Mouse (Mus musculus) kidney, adult 11 months (tissue): ENCODE data around the gene Akap2.

ENCODE experiments used
- DNase-seq: peaks from one replicate; pipeline ENCODE4 v3.0.0; 2022

Akap2 gene

DNA sequence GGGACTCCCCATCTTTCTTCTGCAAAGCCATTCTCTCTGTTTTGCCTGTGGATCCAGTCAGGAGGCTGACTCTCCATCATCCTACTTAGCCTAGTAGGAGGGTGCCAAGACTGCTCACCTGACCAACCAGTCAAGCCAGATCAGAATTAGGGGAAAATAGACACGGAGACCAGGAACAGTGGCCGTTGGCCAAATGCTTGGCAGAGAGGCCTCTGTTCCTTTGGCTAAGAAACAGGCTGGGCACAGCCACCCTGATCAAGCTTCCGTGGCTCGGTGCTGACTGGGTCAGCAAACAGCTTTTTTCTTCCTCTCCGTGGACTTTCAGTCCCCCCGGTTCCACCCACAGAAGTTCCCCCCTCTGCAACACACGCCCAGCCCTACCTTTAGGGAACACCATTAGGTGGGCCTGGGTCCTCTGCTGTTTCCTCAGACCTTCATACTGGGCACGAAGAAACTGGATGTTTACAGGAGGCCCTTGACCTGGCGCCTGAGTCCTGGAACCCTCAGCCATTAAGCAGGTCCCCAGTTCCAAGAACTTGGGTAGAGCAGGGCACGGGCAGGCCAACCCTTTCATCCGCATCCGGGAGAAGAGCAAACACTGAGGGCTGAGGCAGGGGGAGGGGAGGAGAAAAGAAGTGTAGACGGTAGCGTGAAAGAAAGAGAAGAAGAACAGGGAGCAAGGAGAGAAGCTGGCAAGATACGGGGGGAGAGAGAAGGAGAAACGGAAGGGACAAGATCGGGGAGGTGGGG lies 197.9 kb downstream of the Akap2 start:
- peak; percentile 89 for DNase-seq

DNA sequence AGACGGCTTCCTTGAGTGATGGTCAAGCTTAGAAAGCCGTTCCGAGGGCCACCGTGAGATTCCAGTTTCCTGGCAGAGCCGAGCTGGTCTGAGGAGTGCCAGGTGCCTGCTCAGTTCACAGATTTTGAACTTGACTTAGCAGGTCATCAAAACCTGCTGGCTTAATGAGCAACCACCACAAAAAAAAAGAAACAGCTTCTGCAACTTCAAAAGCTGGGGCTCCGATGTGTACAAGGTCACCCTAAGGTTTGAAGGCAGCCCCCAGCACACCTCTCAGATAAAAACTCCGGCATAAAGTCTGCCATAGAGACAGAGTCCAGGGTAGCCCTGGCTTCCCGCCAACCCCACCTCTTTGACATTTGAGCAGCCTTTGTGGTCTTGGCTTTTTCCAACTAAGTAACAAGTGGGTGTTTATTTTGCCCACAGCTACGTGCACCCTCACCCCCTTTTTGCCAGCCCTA lies 198.8 kb downstream of the Akap2 start, which contains the start of gene D630039A03Rik:
D630039A03Rik (minus strand) TSS at position 97 of the 461 bp plus-strand sequence.
- peak; percentile 78 for DNase-seq

DNA sequence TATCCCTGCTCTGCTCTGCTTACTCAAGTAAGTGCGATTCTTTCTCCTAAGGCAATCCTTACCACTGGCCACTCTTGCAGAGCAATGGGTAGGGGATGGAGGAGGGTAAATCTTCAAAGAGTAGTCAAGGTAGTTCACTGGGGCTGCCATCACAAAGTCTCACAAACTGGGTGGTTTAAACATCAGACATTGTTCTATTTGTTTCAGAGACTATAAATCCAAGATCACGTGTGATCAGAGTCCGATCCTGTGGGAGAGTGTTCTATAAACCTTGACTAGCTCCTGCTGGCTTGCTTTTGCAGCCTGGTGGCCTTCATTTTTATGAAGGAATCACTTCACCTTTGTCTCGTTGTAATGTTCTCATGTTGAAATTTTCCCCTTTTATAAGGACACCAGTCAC lies 199.3 kb downstream of the Akap2 start:
- DNase-seq = no peak

DNA sequence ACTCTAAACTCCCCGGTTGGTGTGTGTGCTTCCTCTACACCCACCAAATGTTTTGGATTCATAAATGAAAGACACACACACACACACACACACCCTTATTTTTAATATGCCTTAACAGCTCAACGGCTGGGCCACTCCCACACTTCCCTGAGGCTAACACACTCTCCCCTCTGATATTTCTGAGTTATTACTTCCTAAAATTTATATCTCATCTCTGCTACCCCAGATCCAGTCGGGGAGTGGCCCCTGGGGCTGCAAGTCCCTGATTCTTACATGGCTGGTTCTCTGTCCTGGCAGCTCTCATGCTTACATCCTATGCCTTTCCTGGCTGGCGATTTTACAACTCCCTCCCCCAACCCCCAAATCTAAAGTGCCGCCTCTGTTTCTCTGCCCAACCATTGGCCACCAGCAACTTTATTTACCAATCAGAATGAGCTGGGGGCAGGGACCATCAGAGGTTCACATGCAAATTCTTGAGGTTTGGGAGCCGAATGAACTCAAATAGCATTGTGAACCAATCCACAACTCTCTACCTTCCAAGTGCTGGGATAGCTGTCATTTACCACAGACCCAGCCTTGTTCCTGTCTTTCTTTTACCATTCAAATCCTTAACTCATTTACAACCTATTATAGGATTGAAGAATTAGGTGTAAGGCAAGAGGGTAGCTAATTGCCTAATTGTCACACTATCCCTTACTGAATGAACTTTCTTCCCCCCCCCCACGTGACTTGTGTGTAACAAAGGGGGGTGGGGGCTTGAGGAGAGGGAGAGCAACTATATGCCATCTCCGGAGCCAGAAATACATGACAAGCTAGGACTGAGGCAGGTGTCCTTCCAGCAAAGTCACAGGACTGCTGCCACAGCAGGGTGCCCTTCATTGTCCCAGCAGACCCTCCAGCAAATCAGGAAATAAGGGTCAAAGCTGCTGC lies 202.3 kb downstream of the Akap2 start:
- DNase-seq = no peak

DNA sequence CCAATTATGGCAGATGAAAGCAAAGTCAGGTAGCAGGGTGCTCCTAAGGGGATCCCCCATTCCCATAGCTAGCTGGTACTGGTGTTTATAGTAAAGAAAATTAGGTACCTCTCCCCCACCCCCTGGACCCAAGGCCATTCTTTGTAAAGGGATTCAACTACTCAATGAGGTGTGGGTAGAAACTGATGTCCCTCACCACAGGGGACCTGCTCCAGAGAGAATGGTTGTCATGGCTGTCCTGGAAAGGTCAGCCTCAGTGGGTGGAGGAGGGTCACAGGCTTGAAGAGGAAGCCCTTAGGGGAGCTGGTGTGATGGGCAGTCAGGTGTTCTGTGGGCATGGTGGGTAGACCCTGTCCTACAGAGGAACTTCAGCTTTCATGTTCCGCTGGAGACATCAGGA lies 203.1 kb downstream of the Akap2 start:
- DNase-seq = no peak

DNA sequence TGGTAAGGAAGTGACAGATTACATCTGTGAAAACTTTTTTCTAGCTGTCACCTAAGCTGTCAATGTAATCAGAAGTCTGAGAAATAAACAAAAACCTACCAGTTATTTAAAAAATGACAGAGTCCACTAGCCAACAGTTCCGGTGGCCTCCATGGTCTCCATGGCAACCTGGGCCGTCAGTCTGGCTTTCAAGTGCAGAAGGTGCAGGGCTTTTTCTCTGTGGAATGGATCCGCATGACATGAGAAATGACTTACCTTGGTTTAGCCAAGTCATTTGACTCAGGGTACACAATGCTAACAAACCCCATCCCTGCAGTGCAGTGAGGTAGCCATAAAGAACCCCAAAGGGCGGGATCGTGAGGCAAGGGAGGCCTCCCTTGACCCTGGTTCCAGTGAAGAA lies 204.7 kb downstream of the Akap2 start:
- DNase-seq = no peak

DNA sequence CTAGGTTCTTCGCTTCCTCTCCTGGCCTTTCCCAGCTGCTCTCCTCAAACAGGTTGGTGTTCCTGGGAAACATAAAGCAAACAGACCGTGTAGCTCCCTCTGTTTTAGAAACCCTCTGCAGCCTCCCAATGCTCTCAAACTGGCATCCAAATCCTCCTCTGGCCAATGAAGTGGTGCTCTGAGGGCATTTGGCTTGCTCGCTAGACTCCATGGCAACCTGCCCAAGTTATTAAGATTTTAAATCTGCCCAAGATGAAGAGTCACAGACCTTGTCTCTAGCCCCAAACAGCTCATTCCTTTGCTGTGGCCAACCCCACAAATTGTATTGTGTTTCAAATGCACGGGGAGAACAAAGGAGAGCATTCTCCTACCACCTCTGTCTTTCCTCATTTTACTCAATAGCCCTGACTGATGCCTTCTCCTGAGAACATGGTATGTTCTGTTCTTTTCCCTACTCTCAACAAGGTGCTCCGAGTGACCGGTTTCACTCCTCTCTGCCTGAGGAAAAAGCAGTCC lies 207.2 kb downstream of the Akap2 start:
- no peak for DNase-seq

DNA sequence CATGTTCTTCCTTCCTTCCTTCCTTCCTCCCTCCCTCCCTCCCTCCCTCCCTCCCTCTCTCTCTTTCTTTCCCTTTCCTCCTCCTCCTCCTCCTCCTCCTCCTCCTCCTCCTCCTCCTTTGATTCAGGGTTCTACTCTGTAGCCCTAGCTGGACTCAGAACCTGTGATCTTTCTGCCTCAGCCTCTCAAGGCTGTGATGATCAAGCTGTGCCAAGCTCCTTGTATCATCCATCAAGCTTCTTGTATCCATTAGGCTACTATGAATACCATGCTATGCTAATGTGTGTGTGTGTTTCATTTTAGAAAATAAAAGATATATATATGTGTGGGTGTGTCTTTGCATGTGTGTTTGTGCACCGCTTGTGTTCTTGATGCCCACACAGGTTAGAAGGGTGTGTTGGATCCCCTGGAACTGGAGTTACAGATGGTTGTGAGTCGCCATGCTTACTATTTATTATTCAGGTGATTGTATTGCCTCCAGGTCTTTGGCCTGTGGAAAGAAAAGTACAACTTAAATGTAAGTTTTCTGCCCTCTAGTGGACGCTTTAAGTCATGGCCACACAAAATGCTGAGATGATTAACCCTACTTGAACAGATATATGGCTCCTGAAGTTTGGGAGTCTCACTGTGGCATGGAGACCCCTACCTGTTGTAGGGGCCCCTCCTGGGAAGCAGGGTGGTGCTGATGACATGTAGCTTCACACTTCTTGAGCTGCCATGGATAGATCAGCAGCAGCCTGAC lies 210.2 kb downstream of the Akap2 start:
- peak; percentile 35 for DNase-seq

DNA sequence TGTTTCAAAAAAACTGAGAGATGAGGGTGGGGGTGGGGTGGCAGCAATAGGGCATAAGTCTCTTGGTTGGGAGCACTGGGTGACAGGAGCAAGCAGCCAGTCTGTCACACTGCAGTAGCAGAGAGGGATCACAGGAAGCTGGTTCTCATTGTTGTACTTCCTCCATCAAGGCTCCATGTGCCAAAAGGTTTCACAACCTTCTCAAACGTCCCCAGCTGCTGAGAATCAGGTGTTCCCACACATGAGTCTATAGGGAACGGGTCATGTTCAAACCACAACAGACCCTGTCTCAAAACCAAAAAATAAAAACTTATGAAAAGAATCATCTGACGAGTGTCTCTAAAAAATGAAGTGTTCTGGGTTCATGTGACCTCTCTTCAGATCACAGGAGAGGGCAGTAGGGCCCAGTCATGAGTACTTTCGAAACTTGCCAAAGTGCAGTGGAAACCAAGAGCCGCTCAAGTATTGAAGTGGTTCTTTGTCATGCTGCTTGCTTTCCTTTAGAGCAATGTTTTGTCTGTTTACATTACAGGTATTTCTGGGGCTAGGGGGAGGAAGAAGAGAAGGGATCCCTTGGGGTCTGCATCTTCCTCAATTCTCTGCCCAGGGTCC lies 213.2 kb downstream of the Akap2 start:
- DNase-seq = no peak

DNA sequence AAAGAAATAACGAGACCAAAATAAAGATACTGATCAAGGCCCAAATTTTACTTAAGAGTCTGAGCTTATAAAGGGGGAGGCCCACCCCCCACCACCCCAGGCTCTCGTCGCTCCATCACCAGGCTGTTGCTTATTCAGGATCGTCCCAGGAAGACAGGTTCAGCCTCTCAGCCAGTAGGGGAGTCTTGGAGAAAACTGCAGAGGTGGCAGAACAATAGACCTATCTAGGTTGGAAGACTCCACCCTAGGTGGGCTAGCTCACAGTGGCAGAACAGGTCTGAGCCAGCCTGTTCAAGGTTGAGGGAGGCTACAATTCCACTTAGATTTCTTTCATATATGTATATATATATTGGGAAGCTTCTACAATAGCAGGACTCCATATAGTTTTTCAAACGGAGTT lies 216.7 kb downstream of the Akap2 start:
- DNase-seq = no peak

DNA sequence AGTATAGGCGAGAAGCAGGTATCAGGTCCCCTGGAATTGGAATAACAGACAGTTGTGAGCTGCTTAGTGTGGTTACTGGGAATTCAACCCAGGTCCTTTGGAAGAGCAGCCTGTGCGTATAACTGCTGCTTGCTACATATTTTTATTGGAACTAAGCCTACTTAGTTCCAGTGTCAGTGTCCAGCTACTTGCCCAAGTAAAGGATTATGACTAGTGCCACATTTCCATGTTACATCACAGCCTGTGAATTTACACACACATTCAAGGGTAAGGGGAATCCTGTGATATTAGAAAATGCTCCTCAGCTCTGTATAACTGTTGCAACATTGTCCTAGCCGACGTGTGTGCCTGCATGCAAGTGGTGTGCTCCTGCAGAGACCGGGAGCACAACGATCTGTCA lies 219.8 kb downstream of the Akap2 start:
- DNase-seq = no peak

DNA sequence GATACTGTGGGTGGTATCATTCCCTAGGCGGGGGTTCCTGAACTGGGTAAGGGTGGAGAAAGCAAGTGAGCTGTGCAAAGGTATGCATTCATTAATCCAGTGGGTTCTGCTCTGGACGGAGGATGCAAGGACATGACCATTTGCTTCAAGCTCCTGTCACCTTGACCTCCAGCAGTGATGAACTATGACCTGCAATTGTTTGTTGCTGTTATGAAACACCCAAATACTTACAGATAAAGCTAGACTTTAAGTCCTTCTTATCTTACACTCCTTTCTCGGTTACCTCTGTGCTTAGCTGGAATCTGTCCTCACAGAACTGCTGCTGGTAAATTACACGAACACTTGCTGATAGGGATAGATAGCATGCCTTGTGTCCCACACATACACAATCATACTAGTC lies 223.2 kb downstream of the Akap2 start:
- DNase-seq = no peak

DNA sequence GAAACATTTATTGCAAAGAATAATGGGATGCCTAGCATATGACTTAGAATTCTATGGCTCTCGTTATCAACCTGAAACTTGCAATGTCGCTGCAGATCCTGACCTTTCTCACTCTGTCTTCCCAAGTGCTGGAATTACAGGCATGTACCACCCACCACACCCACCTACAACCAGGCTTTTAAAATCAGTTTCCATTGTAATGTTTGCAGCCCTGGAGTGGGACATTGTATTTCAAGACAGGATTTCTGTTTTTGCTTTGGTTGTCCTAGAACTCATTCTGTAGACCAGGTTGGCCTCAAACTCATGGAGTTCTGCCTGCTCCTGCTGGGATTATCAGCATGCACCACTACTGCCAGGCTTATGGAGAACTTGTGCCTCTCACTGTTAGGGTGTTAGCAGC lies 225.4 kb downstream of the Akap2 start:
- DNase-seq = no peak
